Mouse (Mus musculus): Measurements from ENCODE around the gene Arhgef38. TPM values are rescaled to one million over a fixed set of nuclear protein-coding genes. Genes with fewer than 3 reads are reported as not detected.

Arhgef38 gene
- polyA plus RNA-seq, 1 experiment from 2014 or later = 0.04 TPM

Other genes with a start within 250 kb of the Arhgef38 start
- gene Ints12, start 143.1 kb downstream of the Arhgef38 start, polyA plus RNA-seq (2014; fragmentation: Nextera tagmentation; extraction: Ambion mirVana) = 21.0 TPM in 2 replicates
- 4.9 and 5.2 TPM in 2 replicates for gene Gstcd, start 142.9 kb downstream of the Arhgef38 start, polyA plus RNA-seq (2014; fragmentation: Nextera tagmentation; extraction: Ambion mirVana)
- gene Ppa2, start 75.2 kb upstream of the Arhgef38 start, polyA plus RNA-seq (2014; fragmentation: Nextera tagmentation; extraction: Ambion mirVana) = 75.5 and 79.9 TPM in 2 replicates

All from forebrain, embryonic 14.5 days (tissue).